Mouse (Mus musculus): ENCODE data around the gene Crocc2.

DNA sequence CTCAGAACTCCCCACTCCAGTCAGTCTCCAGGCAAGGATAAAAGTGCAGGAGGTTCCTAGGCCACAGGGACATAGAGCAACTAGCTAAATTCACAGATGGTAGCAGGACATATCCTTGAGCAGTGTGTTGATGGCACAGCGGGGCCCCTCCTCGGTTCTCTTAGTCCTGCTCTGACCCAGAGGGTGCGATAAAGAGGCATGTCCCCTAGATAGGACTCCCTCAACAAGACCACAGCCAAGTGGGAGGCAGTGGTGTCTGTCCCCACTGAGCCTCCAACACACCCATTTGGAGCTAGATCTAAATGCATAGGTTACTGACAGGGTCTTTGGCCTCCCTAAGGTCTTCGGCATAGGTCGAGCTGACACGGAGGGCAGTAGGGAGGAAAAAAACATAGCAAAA is 7.3 kb downstream of the Crocc2 start:
- TF ChIP-seq ZC3H11A (IDR thresholded peaks at IDR 0.05; ENCODE audit: borderline replicate concordance, low read depth, low read length), result no peak
- TF ChIP-seq MAFK (IDR thresholded peaks at IDR 0.05; ENCODE audit: insufficient read depth, low read depth, low read length), result no peak
- TF ChIP-seq ZNF384 (IDR thresholded peaks at IDR 0.05; ENCODE audit: low read depth, low read length), result no peak
- no peak for TF ChIP-seq HCFC1 (IDR thresholded peaks at IDR 0.05; ENCODE audit: borderline replicate concordance, insufficient read depth, low read length)
- TF ChIP-seq CHD2 (IDR thresholded peaks at IDR 0.05; ENCODE audit: low read depth, low read length), result no peak
